Mouse (Mus musculus): ENCODE results near the gene Eif3c. TPM values are rescaled to one million over a fixed set of nuclear protein-coding genes. Genes with fewer than 3 reads are reported as not detected.

Gene Eif3c
- 100 to 1,000 TPM; 166 to 196 (median 174) TPM for total RNA-seq (2022)

DNA sequence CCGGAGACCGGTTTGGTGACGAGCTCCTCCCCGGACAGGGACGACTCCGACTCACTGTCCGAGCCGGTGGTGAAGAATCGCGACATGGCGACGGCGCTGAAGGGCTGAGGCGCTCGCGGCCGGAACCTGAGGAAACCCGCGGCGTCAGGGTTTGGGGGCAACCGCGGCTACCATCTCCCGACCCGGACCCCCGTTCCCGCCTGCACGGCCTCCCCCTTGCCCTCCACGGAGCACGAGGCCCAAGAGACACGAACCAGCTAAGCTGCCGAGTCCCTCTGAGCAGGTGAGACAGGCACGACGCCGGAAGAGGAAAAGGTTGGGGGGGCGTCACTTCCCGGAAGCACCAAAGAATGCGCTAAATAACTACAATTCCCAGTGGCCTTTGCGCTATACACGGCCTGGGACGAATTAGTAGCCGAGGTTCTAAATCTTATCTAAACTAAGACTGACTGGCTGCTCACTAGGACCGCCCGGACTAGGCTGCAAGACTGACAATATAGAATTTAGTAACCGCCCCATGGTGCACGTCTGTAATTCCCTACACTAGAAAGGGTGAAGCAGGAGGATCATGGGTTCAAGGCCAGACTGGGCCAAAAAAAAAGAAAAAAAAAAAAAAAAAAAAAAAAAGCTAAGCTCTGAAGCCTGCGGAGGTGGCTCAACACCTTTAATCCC lies at the start of gene Eif3c:
Gene Eif3c (minus strand): TSS at position 318 of the 672 bp plus-strand sequence.
- peak; percentile 85 to 86 for DNase-seq (ENCODE audit: low spot score in 2 of 2)

DNA sequence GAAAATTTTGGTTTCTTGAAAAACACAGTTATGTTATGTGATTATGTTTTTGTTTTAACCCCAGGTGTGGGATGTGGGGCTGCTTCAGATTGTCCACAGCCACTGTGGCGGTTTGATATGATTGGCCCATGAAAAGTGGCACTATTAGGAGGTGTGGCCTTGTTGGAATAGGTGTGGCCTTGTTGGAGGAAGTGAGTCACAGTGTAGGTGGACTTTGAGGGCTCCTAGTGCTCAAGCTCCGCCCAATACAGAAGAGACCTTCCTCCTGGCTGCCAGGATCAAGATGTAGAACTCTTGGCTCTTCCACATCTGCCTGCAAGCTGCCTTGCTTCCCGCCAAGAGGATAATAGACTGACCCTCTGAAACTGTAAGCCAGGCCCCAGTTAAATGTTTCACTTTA lies 46.5 kb upstream of the Eif3c start:
- no peak for DNase-seq (ENCODE audit: low spot score in 2 of 2)

DNA sequence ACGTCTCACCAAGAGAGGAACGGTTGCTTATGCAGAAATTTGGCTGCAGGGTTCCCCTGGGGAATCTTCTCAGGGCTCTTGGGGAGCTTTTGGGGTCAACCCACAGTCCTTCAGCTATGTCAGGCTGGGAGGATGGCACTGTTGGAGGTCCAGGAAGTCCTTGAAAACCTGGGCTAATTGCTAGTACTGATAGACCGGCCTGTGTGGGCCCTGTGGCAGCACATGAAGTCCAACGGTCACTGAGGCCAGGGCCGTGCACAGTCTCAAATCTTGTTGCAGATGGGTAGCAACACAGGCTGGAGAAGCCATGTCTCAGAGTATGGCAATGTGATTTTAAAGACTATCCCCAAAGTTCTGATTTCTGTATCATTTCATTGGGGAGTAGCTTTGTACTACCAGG lies 41.6 kb upstream of the Eif3c start:
- DNase-seq (ENCODE audit: low spot score in 2 of 2): no peak

GRCm38 (mm10) chr7:126607064-126607463 lies 40.9 kb upstream of the Eif3c start:
- DNase-seq (ENCODE audit: low spot score in 2 of 2): no peak

DNA sequence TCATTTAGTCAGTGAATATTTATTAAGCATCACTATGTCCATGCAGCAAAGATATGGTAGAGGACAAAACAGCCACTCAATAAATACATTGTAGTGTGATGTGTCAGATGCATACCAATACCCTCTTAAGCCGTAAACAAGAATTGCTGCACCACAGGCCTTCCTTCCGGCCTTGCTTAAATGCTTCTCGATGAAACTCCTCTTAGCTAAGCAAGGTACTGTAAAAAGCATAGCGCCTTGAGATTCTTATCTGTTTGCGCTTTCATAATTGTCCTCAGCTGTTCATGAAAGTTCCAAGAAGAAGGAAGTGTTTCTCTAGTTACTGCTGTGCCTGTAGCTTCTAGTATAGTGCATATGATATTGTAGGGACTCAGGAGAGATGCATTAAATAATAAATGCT lies 40.4 kb upstream of the Eif3c start:
- no peak for DNase-seq (ENCODE audit: low spot score in 2 of 2)

DNA sequence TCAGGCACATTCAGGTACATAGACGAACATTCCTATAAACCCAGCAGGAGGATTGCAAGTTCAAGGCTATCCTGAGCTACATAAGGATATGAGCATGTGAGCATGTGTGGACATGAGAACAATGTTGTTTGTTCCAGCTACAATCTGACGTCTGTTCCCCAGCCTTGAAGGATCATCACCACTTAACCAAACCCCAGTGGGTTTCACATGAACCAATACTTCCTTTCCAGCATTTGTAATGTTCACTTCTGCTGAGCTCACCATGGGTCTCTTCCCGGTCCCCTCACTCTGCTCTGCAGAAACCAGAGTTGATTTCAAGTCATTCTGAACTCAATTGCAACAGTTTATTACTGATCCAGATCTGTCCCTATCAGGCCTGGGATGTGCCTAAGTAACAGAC lies 36.4 kb upstream of the Eif3c start:
- DNase-seq (ENCODE audit: low spot score in 2 of 2): no peak

- no peak for DNase-seq (ENCODE audit: low spot score in 2 of 2)
Observed at GRCm38 (mm10) chr7:126601896-126602295, 35.7 kb upstream of the Eif3c start.

GRCm38 (mm10) chr7:126598919-126599318 lies 32.7 kb upstream of the Eif3c start:
- DNase-seq (ENCODE audit: low spot score in 2 of 2): no peak

GRCm38 (mm10) chr7:126596414-126596813 lies 30.2 kb upstream of the Eif3c start:
- DNase-seq (ENCODE audit: low spot score in 2 of 2): no peak

- no peak for DNase-seq (ENCODE audit: low spot score in 2 of 2)
Observed at GRCm38 (mm10) chr7:126595890-126596289, 29.7 kb upstream of the Eif3c start.

DNA sequence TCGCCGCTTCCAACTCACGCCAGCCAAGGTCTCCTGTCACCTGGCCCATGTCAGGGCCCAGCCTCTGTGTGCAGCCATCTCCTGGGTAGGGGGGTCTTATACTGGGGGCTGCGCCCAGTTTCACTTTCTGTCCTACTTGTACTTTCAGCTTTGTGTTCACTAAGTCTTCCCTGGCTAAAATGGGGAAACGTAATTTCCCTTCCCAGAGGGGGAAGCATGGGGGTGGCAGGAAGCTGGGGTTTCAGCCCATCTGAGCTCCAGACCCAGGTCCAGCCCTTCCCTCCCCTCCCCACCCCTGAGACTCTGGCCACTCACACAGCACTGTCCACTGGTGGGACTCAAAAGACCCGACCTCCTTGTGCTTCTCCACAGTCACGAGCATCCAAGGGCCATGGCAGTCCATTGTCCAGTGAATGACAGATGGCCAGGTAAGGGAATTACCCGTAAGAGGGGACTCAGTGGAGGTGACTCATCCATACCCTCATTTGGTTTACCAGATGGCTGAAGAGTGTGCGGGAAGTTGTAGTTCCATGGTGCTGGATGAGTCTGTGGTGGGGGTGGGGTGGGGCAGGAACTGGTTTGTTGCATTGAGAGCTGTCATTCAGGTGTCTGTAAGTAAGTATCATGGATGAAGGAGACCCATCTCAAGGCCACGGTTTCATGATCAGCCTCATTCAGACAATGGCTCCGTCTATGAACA lies 28.8 kb upstream of the Eif3c start, which contains the start of gene Il27:
Gene Il27 (minus strand): TSS at position 80 of the 700 bp plus-strand sequence.
- DNase-seq (ENCODE audit: low spot score in 2 of 2): no peak

DNA sequence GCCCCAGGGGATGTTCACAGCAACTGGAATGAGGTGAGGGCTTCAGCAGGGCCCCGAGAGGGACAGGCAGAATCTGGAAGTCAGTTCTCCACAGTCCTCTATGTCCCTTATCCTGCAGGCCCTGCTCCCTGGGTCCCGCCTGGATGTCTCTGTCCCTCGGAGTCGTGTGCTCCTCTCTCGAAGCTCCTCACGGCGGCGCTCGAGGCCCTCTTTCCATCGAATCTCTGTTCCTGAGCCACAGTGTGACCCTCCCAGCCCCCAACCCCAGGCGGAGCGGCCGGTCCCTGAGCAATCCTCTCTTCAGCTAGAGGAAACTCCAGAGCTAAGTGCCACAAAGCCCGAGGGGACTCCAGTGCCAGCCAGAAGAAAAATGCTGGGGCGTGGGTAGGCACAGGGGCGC lies 21.6 kb upstream of the Eif3c start:
- peak in 1 of 2 experiments; percentile 28 for DNase-seq (ENCODE audit: low spot score in 2 of 2)

GRCm38 (mm10) chr7:126586839-126587238 lies 20.6 kb upstream of the Eif3c start:
- DNase-seq (ENCODE audit: low spot score in 2 of 2): no peak

DNA sequence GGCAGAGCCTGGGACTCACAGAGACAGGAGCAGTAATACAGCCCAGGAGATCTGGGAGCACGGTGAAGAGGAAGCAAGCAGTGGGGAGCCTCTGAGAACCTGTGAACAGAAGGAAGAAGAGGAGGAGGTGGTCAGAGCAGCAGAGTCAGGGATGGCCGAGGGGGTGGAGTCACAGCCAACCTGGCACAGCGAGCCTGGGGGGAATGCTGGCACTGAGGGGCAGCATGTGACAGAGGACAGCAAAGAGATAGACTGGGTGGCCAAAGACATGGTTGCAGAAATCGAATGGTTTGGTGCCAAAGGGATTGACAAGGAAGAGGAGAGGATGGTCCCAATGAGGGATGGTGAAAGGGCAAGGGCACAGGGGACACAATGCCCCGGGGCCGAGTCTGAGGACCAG lies 19.5 kb upstream of the Eif3c start, which contains the start of gene Cln3:
Gene Cln3 (minus strand): TSS at position 101 of the 400 bp plus-strand sequence.
- DNase-seq (ENCODE audit: low spot score in 2 of 2): no peak

GRCm38 (mm10) chr7:126584506-126584977 lies 18.3 kb upstream of the Eif3c start, which contains the start of gene Apobr:
Gene Apobr, plus strand, starts transcription at chr7:126584942.
- no peak for DNase-seq (ENCODE audit: low spot score in 2 of 2)

- DNase-seq (ENCODE audit: low spot score in 2 of 2): no peak
Observed at GRCm38 (mm10) chr7:126583761-126584160, 17.6 kb upstream of the Eif3c start.

DNA sequence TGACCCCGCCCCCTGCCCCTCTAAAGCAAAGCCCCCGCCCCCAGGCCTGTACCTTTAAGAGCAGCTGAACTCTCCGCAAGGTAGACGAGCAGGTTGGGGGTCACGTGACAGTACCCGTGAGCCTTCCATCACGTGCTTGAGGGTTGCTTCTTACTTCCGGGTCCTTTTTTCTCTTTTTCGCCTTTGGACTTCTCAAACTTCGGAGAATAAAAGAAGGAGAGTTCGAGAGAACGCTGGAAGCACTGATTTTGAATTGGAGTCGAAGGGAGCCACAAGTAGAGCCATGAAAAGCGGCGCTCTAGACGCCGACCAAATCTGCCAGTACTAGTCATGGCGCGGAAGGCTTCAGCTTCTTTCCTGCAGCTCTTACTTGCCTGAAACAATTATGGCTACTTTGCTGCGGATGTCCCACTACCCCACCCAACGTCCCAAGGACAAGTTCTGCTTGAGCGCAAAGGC lies 17.1 kb upstream of the Eif3c start:
- peak; percentile 83 to 85 for DNase-seq (ENCODE audit: low spot score in 2 of 2)

- DNase-seq (ENCODE audit: low spot score in 2 of 2): peak in 1 of 2 experiments; percentile 17
Observed at GRCm38 (mm10) chr7:126582759-126583158, 16.5 kb upstream of the Eif3c start.

DNA sequence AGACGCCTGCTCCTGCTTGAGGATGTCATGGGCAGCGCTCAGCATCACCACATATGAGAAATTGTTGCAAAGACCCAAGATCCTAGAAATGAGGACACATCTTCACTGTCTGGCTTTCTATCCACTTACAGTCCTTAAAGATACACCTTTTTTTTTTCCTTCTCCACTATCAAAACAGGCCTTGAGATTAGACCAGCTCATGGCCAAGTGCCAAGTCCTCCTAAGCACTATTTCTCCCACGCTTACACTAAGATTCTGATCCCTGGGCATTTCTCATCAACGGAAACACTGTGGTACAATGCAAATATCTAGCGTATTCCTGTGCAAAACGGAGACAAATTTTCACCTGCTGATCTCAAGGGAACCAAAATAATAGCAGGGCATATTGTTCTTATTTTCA lies 15.4 kb upstream of the Eif3c start:
- DNase-seq (ENCODE audit: low spot score in 2 of 2): no peak

DNA sequence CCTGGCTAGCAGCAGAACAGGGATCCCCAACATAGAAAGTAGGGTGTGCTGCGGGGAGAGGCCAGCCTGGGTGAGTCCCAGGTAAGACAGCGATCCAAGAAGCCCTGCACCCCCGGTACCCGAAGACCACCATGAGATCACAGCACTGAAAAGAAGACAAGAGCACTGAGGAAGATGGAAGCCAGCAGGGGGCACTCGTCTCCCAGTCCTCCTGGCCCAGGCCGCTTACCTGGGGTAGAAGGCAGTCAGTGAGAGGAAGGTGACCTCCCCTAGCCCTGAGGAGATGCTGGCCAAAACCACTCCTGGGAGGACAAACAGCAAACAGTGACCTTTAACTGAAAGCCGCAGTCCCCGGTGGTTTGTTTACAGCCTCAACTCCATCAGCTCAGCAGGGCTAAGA lies 13.0 kb upstream of the Eif3c start:
- DNase-seq (ENCODE audit: low spot score in 2 of 2): peak in 1 of 2 experiments; percentile 35

DNA sequence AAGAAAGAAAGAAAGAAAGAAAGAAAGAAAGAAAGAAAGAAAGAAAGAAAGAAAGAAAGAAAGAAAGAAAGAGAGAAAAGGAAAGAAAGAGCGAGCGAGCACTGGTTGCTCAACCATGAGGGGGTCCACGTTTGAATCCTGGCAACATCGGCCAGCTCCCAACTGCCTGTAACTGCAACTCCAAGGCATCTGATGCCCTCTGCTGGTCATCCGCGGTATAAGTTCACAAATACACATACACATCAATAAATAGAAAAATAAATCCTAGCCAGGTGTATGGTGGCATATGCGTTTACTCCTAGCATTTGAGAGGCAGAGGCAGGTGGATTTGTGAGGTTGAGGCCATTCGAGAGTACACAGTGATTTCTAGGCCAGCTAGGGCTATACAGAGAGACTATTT lies 10.7 kb upstream of the Eif3c start:
- peak in 1 of 2 experiments; percentile 30 for DNase-seq (ENCODE audit: low spot score in 2 of 2)

- no peak for DNase-seq (ENCODE audit: low spot score in 2 of 2)
Observed at GRCm38 (mm10) chr7:126565693-126566092, 518 bp downstream of the Eif3c start.

All from layer of hippocampus, adult 8-10 months (tissue).